Mouse (Mus musculus) MEL (cell line): ENCODE measurements at regions not wholly inside any gene's neighbourhood (a gene's known extent, or its start where the extent isn't known, plus 50 kb on each side); places are given as distances from the start of the nearest gene placed in this dataset.

Source experiments
- DNase-seq: peaks from one replicate; pipeline ENCODE4 v3.0.0; 2011; ENCODE audit warnings: low read depth, low spot score
- H3K27ac ChIP-seq: 2 replicates; pipeline ENCODE4 v1.5.1; 2012; ENCODE audit warnings: low read depth, mild to moderate bottlenecking, control low read depth, low read length, moderate library complexity; ENCODE audit not compliant: control insufficient read depth
- H3K27me3 ChIP-seq, 2 experiments: fragments of 150-350 bp in 1 of 2; sonication (generic) in 1 of 2; 2 replicates each; pipeline ENCODE4 v1.6.1; 2012; ENCODE audit warnings: low read length in 2 of 2, mild to moderate bottlenecking in 2 of 2, improper control_type of control experiment in 1 of 2, moderate library complexity in 1 of 2; ENCODE audit not compliant: insufficient read depth in 2 of 2, control insufficient read depth in 1 of 2
- H3K36me3 ChIP-seq, 2 experiments: 2 replicates each; pipeline ENCODE4 v1.6.1; 2012 to 2014; ENCODE audit warnings: low read length in 2 of 2, improper control_type of control experiment in 1 of 2, inconsistent platforms in 1 of 2, mild to moderate bottlenecking in 1 of 2; ENCODE audit not compliant: insufficient read depth in 2 of 2, control insufficient read depth in 1 of 2
- H3K4me1 ChIP-seq, 2 experiments: fragments of 150-350 bp in 1 of 2; sonication (generic) in 1 of 2; 2 replicates each; pipeline ENCODE4 v1.6.1; 2012; ENCODE audit warnings: low read length in 2 of 2, improper control_type of control experiment in 1 of 2, mild to moderate bottlenecking in 1 of 2; ENCODE audit not compliant: insufficient read depth in 2 of 2, control insufficient read depth in 1 of 2
- H3K4me3 ChIP-seq, 2 experiments: fragments of 150-350 bp in 1 of 2; sonication (generic) in 1 of 2; 2 replicates each; pipeline ENCODE4 v1.5.1; 2012; ENCODE audit warnings: low read depth in 2 of 2, low read length in 2 of 2, mild to moderate bottlenecking in 2 of 2, moderate library complexity in 2 of 2, control low read depth in 1 of 2, improper control_type of control experiment in 1 of 2; ENCODE audit not compliant: control insufficient read depth in 1 of 2, insufficient read depth in 1 of 2
- H3K79me2 ChIP-seq: 2 replicates; pipeline ENCODE4 v1.6.1; 2012; ENCODE audit warnings: mild to moderate bottlenecking, low read length, moderate library complexity; ENCODE audit not compliant: control insufficient read depth, poor library complexity, insufficient read depth
- H3K9ac ChIP-seq: 2 replicates; pipeline ENCODE4 v1.6.1; 2012; ENCODE audit warnings: low read depth, mild to moderate bottlenecking, control low read depth, low read length, moderate library complexity; ENCODE audit not compliant: control insufficient read depth, poor library complexity, severe bottlenecking
- H3K9me3 ChIP-seq: fragments of 150-350 bp; sonication (generic); replicated peaks from 2 replicates; pipeline ENCODE4 v1.6.1; 2012; ENCODE audit warnings: mild to moderate bottlenecking, low read length, improper control_type of control experiment, moderate library complexity; ENCODE audit not compliant: insufficient read depth
- BHLHE40 ChIP-seq: IDR thresholded peaks from 2 replicates; pipeline ENCODE4 v1.6.1; 2012; ENCODE audit warnings: low read depth, mild to moderate bottlenecking, inconsistent platforms, low read length, improper control_type of control experiment, borderline replicate concordance
- E2F4 ChIP-seq: IDR thresholded peaks from 2 replicates; pipeline ENCODE4 v1.6.1; 2011; ENCODE audit warnings: low read depth, low read length, improper control_type of control experiment, borderline replicate concordance
- ELF1 ChIP-seq: IDR thresholded peaks from 2 replicates; pipeline ENCODE4 v1.6.1; 2014; ENCODE audit warnings: low read depth, mild to moderate bottlenecking, inconsistent platforms, low read length, improper control_type of control experiment, moderate library complexity
- EP300 ChIP-seq, 2 experiments: IDR thresholded peaks; 2 replicates each; pipeline ENCODE4 v1.6.1; 2011; ENCODE audit warnings: improper control_type of control experiment in 2 of 2, low read length in 2 of 2, low read depth in 1 of 2, mild to moderate bottlenecking in 1 of 2
- ETS1 ChIP-seq: IDR thresholded peaks from 2 replicates; pipeline ENCODE4 v1.6.1; 2012; ENCODE audit warnings: low read depth, mild to moderate bottlenecking, inconsistent platforms, low read length, improper control_type of control experiment, moderate library complexity
- GATA1 ChIP-seq: IDR thresholded peaks from 2 replicates; pipeline ENCODE4 v1.6.1; 2011; ENCODE audit warnings: low read depth, low read length, improper control_type of control experiment
- JUND ChIP-seq: IDR thresholded peaks from 2 replicates; pipeline ENCODE4 v1.6.1; 2011; ENCODE audit warnings: low read depth, mild to moderate bottlenecking, improper control_type of control experiment, low read length
- KAT2A ChIP-seq: conservative IDR thresholded peaks from 2 replicates; pipeline ENCODE4 v1.6.1; 2012; ENCODE audit warnings: low read depth, low read length, improper control_type of control experiment, inconsistent platforms
- MAFK ChIP-seq: IDR thresholded peaks from 2 replicates; pipeline ENCODE4 v1.6.1; 2011; ENCODE audit warnings: low read depth, mild to moderate bottlenecking, low read length, improper control_type of control experiment, borderline replicate concordance
- MAX ChIP-seq: IDR thresholded peaks from 2 replicates; pipeline ENCODE4 v1.6.1; 2011; ENCODE audit warnings: low read length, improper control_type of control experiment
- MXI1 ChIP-seq: IDR thresholded peaks from 2 replicates; pipeline ENCODE4 v1.6.1; 2011; ENCODE audit warnings: mild to moderate bottlenecking, low read depth, low read length, improper control_type of control experiment
- MYB ChIP-seq: IDR thresholded peaks from 2 replicates; pipeline ENCODE4 v1.6.1; 2011; ENCODE audit warnings: mild to moderate bottlenecking, low read depth, low read length, improper control_type of control experiment
- MYC ChIP-seq: IDR thresholded peaks from 2 replicates; pipeline ENCODE4 v1.6.1; 2011; ENCODE audit warnings: low read depth, mild to moderate bottlenecking, low read length, improper control_type of control experiment, moderate library complexity
- NRF1 ChIP-seq: IDR thresholded peaks from 2 replicates; pipeline ENCODE4 v1.6.1; 2014; ENCODE audit warnings: low read depth, mild to moderate bottlenecking, inconsistent platforms, low read length, improper control_type of control experiment, moderate library complexity; ENCODE audit not compliant: poor library complexity, insufficient read depth, severe bottlenecking
- POLR2A ChIP-seq, 2 experiments: IDR thresholded peaks; 2 replicates each; pipeline ENCODE4 v1.6.1; 2011 to 2012; ENCODE audit warnings: low read length in 2 of 2, mild to moderate bottlenecking in 2 of 2, control low read depth in 1 of 2, improper control_type of control experiment in 1 of 2, low read depth in 1 of 2, moderate library complexity in 1 of 2; ENCODE audit not compliant: control insufficient read depth in 1 of 2, insufficient read depth in 1 of 2, poor library complexity in 1 of 2
- POLR2AphosphoS5 ChIP-seq: IDR thresholded peaks from 2 replicates; pipeline ENCODE4 v1.6.1; 2012; ENCODE audit warnings: low read depth, borderline replicate concordance, mild to moderate bottlenecking, inconsistent platforms, low read length, moderate library complexity, mixed read lengths
- RAD21 ChIP-seq: IDR thresholded peaks from 2 replicates; pipeline ENCODE4 v1.6.1; 2011; ENCODE audit warnings: mild to moderate bottlenecking, low read depth, low read length, improper control_type of control experiment
- RCOR1 ChIP-seq: IDR thresholded peaks from 2 replicates; pipeline ENCODE4 v1.6.1; 2012; ENCODE audit warnings: low read depth, mild to moderate bottlenecking, inconsistent platforms, low read length, improper control_type of control experiment
- SIN3A ChIP-seq: IDR thresholded peaks from 2 replicates; pipeline ENCODE4 v1.6.1; 2012; ENCODE audit warnings: low read length, improper control_type of control experiment, inconsistent platforms
- SMC3 ChIP-seq: IDR thresholded peaks from 2 replicates; pipeline ENCODE4 v1.6.1; 2011; ENCODE audit warnings: low read depth, low read length, improper control_type of control experiment
- TBP ChIP-seq: IDR thresholded peaks from 2 replicates; pipeline ENCODE4 v1.8.0; 2011; ENCODE audit warnings: low read depth, low read length, improper control_type of control experiment
- TCF12 ChIP-seq: IDR thresholded peaks from 2 replicates; pipeline ENCODE4 v1.6.1; 2014; ENCODE audit warnings: low read depth, mild to moderate bottlenecking, inconsistent platforms, low read length, improper control_type of control experiment, moderate library complexity
- UBTF ChIP-seq: IDR thresholded peaks from 2 replicates; pipeline ENCODE4 v1.6.1; 2012; ENCODE audit warnings: low read depth, mild to moderate bottlenecking, inconsistent platforms, low read length, improper control_type of control experiment, moderate library complexity, borderline replicate concordance; ENCODE audit not compliant: insufficient read depth
- USF1 ChIP-seq: IDR thresholded peaks from 2 replicates; pipeline ENCODE4 v1.6.1; 2014; ENCODE audit warnings: low read depth, mild to moderate bottlenecking, inconsistent platforms, low read length, improper control_type of control experiment, moderate library complexity
- ZC3H11A ChIP-seq: IDR thresholded peaks from 2 replicates; pipeline ENCODE4 v1.6.1; 2012; ENCODE audit warnings: low read depth, mild to moderate bottlenecking, inconsistent platforms, low read length, improper control_type of control experiment
- ZKSCAN1 ChIP-seq: IDR thresholded peaks from 2 replicates; pipeline ENCODE4 v1.6.1; 2012; ENCODE audit warnings: low read depth, mild to moderate bottlenecking, inconsistent platforms, low read length, improper control_type of control experiment, moderate library complexity
- ZMIZ1 ChIP-seq: IDR thresholded peaks from 2 replicates; pipeline ENCODE4 v1.6.1; 2012; ENCODE audit warnings: low read depth, mild to moderate bottlenecking, inconsistent platforms, low read length, improper control_type of control experiment, moderate library complexity

DNA sequence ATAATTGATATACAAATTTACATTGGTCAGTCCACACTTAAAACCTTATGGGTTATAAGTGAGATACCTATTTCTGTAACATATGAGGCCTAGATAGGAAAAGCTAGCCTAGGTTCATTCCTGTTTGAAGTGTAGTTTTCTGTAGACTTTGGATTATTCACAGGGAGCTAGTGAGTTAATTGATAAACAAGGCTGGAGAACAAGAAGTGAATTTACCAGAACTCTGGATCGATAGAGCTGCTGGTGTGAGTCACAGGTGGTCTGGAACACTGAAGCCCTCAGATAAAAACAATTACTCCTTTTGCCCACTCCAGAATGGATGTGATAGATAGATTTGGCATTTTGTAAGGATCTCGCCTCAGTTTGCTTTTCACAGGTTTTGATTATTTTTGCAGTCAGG lies 62.0 kb upstream of the Rtl1 start:
- Histone ChIP-seq H3K36me3 (no peaks in the 10 kb centered on the region), H3K27ac (no peak overlapping the region), H3K9me3 (no peaks in the 10 kb centered on the region), H3K4me3 (no peak overlapping the region), H3K79me2 (no peaks in the 10 kb centered on the region), H3K27me3 (no peaks in the 10 kb centered on the region), H3K9ac (no peak overlapping the region), H3K4me1 (no peaks in the 10 kb centered on the region)
- no peak for DNase-seq
- no peak for TF ChIP-seq ZMIZ1
- TF ChIP-seq MAX, result no peak
- no peak for TF ChIP-seq USF1
- TF ChIP-seq GATA1, result no peak
- TF ChIP-seq RAD21, result no peak
- no peak for TF ChIP-seq UBTF
- TF ChIP-seq RCOR1, result no peak
- TF ChIP-seq TBP, result no peak
- no peak for TF ChIP-seq MYC
- TF ChIP-seq ELF1, result no peak
- no peak for TF ChIP-seq KAT2A
- TF ChIP-seq POLR2A (IDR thresholded peaks at IDR 0.05; ENCODE audit: control insufficient read depth in 1 of 2, insufficient read depth in 1 of 2, low read depth in 1 of 2, low read length in 2 of 2, poor library complexity in 1 of 2), result no peak
- TF ChIP-seq ZC3H11A, result no peak

DNA sequence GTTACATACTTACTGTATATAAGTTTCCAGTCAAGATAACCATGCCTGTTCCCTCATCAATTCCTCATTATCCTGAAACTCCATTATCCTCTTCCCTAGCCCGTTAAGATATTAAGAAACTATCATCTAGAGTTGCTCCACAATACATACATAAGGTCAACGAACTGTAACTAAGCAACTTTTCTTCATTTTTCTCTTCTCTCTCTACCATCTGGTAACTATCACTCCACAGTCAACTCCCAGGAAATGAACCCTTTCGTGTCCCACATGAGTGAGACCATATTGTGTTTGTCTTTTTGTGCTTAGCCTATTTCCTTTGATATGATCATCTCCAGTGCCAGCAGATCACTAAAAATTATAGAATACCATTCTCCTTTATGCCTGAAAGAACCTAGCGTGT lies 74.6 kb upstream of the Rtl1 start:
- DNase-seq, result no peak
- Histone ChIP-seq H3K4me1 (no peaks in the 10 kb centered on the region), H3K4me3 (no peak overlapping the region), H3K27ac (no peak overlapping the region), H3K36me3 (no peaks in the 10 kb centered on the region), H3K9ac (no peak overlapping the region), H3K27me3 (no peaks in the 10 kb centered on the region), H3K79me2 (no peaks in the 10 kb centered on the region), H3K9me3 (no peaks in the 10 kb centered on the region)
- TF ChIP-seq POLR2A (IDR thresholded peaks at IDR 0.05; ENCODE audit: control insufficient read depth in 1 of 2, insufficient read depth in 1 of 2, low read depth in 1 of 2, low read length in 2 of 2, poor library complexity in 1 of 2) (no peak), ETS1 (no peak), RCOR1 (no peak), BHLHE40 (no peak), MXI1 (no peak), SIN3A (no peak), TCF12 (no peak), POLR2AphosphoS5 (no peak), ZC3H11A (no peak), UBTF (no peak), MAFK (no peak), JUND (no peak), NRF1 (no peak), ELF1 (no peak), EP300 (IDR thresholded peaks at IDR 0.05; ENCODE audit: low read depth in 1 of 2, low read length in 2 of 2) (no peak), ZKSCAN1 (no peak), E2F4 (no peak), MYC (no peak), SMC3 (no peak), MYB (no peak)
- TF ChIP-seq, all 39 proteins: peak for 0
